13 mouse cellular contexts compared by ENCODE assay signal in the genomic region with DNA sequence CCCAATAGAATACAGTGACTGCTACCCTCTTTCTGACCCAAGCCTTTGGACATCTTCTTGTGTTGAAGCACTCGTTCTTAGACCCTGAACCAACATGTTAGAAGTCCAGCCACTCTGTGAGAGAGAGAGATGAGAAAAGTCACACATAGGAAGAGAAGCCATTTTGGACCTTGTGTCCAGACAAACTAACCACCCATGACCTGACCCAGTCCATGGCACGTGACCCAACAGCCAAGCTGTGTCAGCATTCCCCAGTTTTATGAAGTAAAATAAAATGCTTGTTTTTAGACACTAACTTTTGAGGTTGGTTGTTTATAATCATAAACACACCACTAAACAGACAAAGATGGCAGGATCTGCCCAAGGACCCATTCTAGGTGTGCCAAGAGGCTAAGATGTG. TPM values are rescaled to one million over a fixed set of nuclear protein-coding genes. Genes with fewer than 3 reads are reported as not detected.
DNase-seq lines count a peak whose midpoint lies in the region; ATAC-seq lines count a peak whose summit lies in the region.
"Had no signal": no experiment of that assay in that cellular context is flagged by ENCODE, and none has a peak within 500 bp of the region (broad histone marks: within the 10 kb centered on the region; RNA-seq: fewer than 3 reads in every experiment).

No protein-coding gene starts in this region.

- WGBS in hindbrain, embryonic 12.5 days: 69% methylated on average over 2 of the region's 2 CpGs
- 87% methylated on average over 2 of the region's 2 CpGs for WGBS in hindbrain, embryonic 11.5 days
- WGBS in neural tube, embryonic 13.5 days: 83% methylated on average over 2 of the region's 2 CpGs
- WGBS in hindbrain, embryonic 14.5 days: 69% methylated on average over 2 of the region's 2 CpGs

- ATAC-seq in hindbrain, embryonic 12.5 days (ENCODE audit: low FRiP score): no peak
- no peak for ATAC-seq in hindbrain, embryonic 11.5 days (ENCODE audit: low FRiP score)
- ATAC-seq in neural tube, embryonic 13.5 days (ENCODE audit: low read depth): no peak
- no peak for ATAC-seq in hindbrain, embryonic 14.5 days (ENCODE audit: low FRiP score)

- intact Hi-C loops in heart, postnatal 10 days (cut with DNase I): no loop called here

- H3K27me3 ChIP-seq in hindbrain, embryonic 12.5 days: peaks cover 37% of the 10 kb centered on the region
- peaks cover 12% of the 10 kb centered on the region for H3K27me3 ChIP-seq in hindbrain, embryonic 11.5 days (ENCODE audit: control insufficient read depth, insufficient read depth, low read length)
- peaks cover 61% of the 10 kb centered on the region for H3K27me3 ChIP-seq in neural tube, embryonic 13.5 days
- H3K27me3 ChIP-seq in hindbrain, embryonic 14.5 days (ENCODE audit: control insufficient read depth, insufficient read depth, low read length): no peaks in the 10 kb centered on the region

- H3K36me3 ChIP-seq in hindbrain, embryonic 12.5 days: no peaks in the 10 kb centered on the region
- H3K36me3 ChIP-seq in hindbrain, embryonic 11.5 days (ENCODE audit: control insufficient read depth, insufficient read depth, low read length): no peaks in the 10 kb centered on the region
- H3K36me3 ChIP-seq in neural tube, embryonic 13.5 days: no peaks in the 10 kb centered on the region
- H3K36me3 ChIP-seq in hindbrain, embryonic 14.5 days (replicated peaks; ENCODE audit: control insufficient read depth, insufficient read depth): no peaks in the 10 kb centered on the region
- H3K36me3 ChIP-seq: heart, embryonic 13.5 days had no signal

- H3K4me3 ChIP-seq in hindbrain, embryonic 12.5 days: no peak overlapping the region
- H3K4me3 ChIP-seq in hindbrain, embryonic 11.5 days (ENCODE audit: low read depth, low read length): no peak overlapping the region
- no peak overlapping the region for H3K4me3 ChIP-seq in neural tube, embryonic 13.5 days
- no peak overlapping the region for H3K4me3 ChIP-seq in hindbrain, embryonic 14.5 days (replicated peaks; ENCODE audit: low read length)
- H3K4me3 ChIP-seq: heart, embryonic 13.5 days had no signal

- peaks cover 75% of the 10 kb centered on the region for H3K4me1 ChIP-seq in hindbrain, embryonic 12.5 days
- H3K4me1 ChIP-seq in hindbrain, embryonic 11.5 days (replicated peaks; ENCODE audit: control insufficient read depth, insufficient read depth, low read length): peaks cover 32% of the 10 kb centered on the region
- peaks cover 83% of the 10 kb centered on the region for H3K4me1 ChIP-seq in neural tube, embryonic 13.5 days (replicated peaks)
- H3K4me1 ChIP-seq in hindbrain, embryonic 14.5 days (replicated peaks; ENCODE audit: control insufficient read depth, insufficient read depth, low read length): peaks cover 69% of the 10 kb centered on the region

- no peak overlapping the region for H3K9ac ChIP-seq in hindbrain, embryonic 12.5 days
- H3K9ac ChIP-seq in hindbrain, embryonic 11.5 days (ENCODE audit: low read depth, low read length): no peak overlapping the region
- no peak overlapping the region for H3K9ac ChIP-seq in neural tube, embryonic 13.5 days
- H3K9ac ChIP-seq in hindbrain, embryonic 14.5 days: no peak overlapping the region
- H3K9ac ChIP-seq: heart, embryonic 13.5 days had no signal

- no peak overlapping the region for H3K4me2 ChIP-seq in hindbrain, embryonic 12.5 days (replicated peaks)
- no peak overlapping the region for H3K4me2 ChIP-seq in hindbrain, embryonic 11.5 days (replicated peaks; ENCODE audit: low read depth, low read length)
- H3K4me2 ChIP-seq in neural tube, embryonic 13.5 days: no peak overlapping the region
- H3K4me2 ChIP-seq in hindbrain, embryonic 14.5 days (replicated peaks): no peak overlapping the region

- H3K9me3 ChIP-seq in hindbrain, embryonic 12.5 days (replicated peaks): no peaks in the 10 kb centered on the region
- no peaks in the 10 kb centered on the region for H3K9me3 ChIP-seq in hindbrain, embryonic 11.5 days (ENCODE audit: control insufficient read depth, low read length)
- no peaks in the 10 kb centered on the region for H3K9me3 ChIP-seq in neural tube, embryonic 13.5 days
- no peaks in the 10 kb centered on the region for H3K9me3 ChIP-seq in hindbrain, embryonic 14.5 days (ENCODE audit: control insufficient read depth, low read length)
- H3K9me3 ChIP-seq: heart, embryonic 13.5 days had no signal

- DNase-seq in hindbrain, embryonic 11.5 days (ENCODE audit: low spot score): no peak
- no peak for DNase-seq in neural tube, embryonic 10.5 days (ENCODE audit: extremely low spot score, low spot score)
- DNase-seq in hindbrain, embryonic 14.5 days (ENCODE audit: low spot score): no peak
- DNase-seq in gastrocnemius, postnatal 25 days: no peak
- no peak for DNase-seq in heart, postnatal 10 days
- DNase-seq in gastrocnemius, postnatal 10 days: no peak
- DNase-seq: adrenal gland, adult 8-10 months; gastrocnemius, postnatal 36 days; kidney, adult 8-10 months had no signal

- H3K27ac ChIP-seq in hindbrain, embryonic 12.5 days: 0 out of 2 replicates have a peak overlapping the region, but pooled peaks have one; percentile 85
- no peak overlapping the region for H3K27ac ChIP-seq in hindbrain, embryonic 11.5 days (ENCODE audit: low read depth, low read length)
- H3K27ac ChIP-seq in neural tube, embryonic 13.5 days (replicated peaks): peak overlapping the region; percentile 81; the same call in 1 of the 2 replicates
- peak overlapping the region; percentile 43; the same call in 1 of the 2 replicates for H3K27ac ChIP-seq in hindbrain, embryonic 14.5 days

RNA-seq across cellular contexts. Expression of a gene that starts 1.1 kb away (rescaled TPM):
- 5.0 and 7.1 TPM in 2 replicates for polyA plus RNA-seq in hindbrain, embryonic 12.5 days (2016; fragmentation: Nextera tagmentation; extraction: Ambion mirVana)
- 7.6 and 8.6 TPM in 2 replicates for polyA plus RNA-seq in hindbrain, embryonic 11.5 days (2014; fragmentation: Nextera tagmentation; extraction: Ambion mirVana)
- polyA plus RNA-seq in neural tube, embryonic 13.5 days (2015; fragmentation: Nextera tagmentation; extraction: Ambion mirVana): 4.1 and 6.1 TPM in 2 replicates
- polyA plus RNA-seq in hindbrain, embryonic 14.5 days (2014; fragmentation: Nextera tagmentation; extraction: Ambion mirVana): 2.8 and 6.1 TPM in 2 replicates
- under 1 TPM in 1 of 2 experiments, not detected in 1; 0.16 TPM for total RNA-seq in gastrocnemius, postnatal 25 days (2021)
- total RNA-seq in heart, postnatal 10 days (2021): 1 to 10 TPM; 1.2 to 1.4 TPM
- total RNA-seq in gastrocnemius, postnatal 10 days (2021): 1 to 10 TPM in 1 of 2 experiments, under 1 TPM in 1; 0.52 to 1.1 TPM
- total RNA-seq: gastrocnemius, postnatal 36 days; hematopoietic stem cell, adult 5-6 weeks had no signal

RNA-seq across cellular contexts. Expression of a gene that starts 35.6 kb away (rescaled TPM):
- 47.3 and 48.7 TPM in 2 replicates for polyA plus RNA-seq in hindbrain, embryonic 12.5 days (2016; fragmentation: Nextera tagmentation; extraction: Ambion mirVana)
- polyA plus RNA-seq in hindbrain, embryonic 11.5 days (2014; fragmentation: Nextera tagmentation; extraction: Ambion mirVana): 13.3 TPM in 2 replicates
- polyA plus RNA-seq in neural tube, embryonic 13.5 days (2015; fragmentation: Nextera tagmentation; extraction: Ambion mirVana): 95.2 and 104 TPM in 2 replicates
- 110 TPM in 2 replicates for polyA plus RNA-seq in hindbrain, embryonic 14.5 days (2014; fragmentation: Nextera tagmentation; extraction: Ambion mirVana)
- total RNA-seq in gastrocnemius, postnatal 25 days (2021): under 1 TPM in 1 of 2 experiments, not detected in 1; 0.16 TPM
- under 1 TPM; 0.22 to 0.64 TPM for total RNA-seq in heart, postnatal 10 days (2021)
- under 1 TPM; 0.54 to 0.70 TPM for total RNA-seq in gastrocnemius, postnatal 10 days (2021)
- total RNA-seq: hematopoietic stem cell, adult 5-6 weeks had no signal
